Mouse (Mus musculus) Patski (cell line): ENCODE results near the gene Gsk3a. TPM values are rescaled to one million over a fixed set of nuclear protein-coding genes. Genes with fewer than 3 reads are reported as not detected.

Experiments used
- ATAC-seq: fragments of 100-300 bp; one replicate; pipeline ENCODE4 v1.8.0; 2021
- CTCF ChIA-PET: fragments of 350-600 bp; sonication (Branson Sonifier 250); formaldehyde crosslinking; loops from one replicate; lab custom pipeline; 2022; ENCODE audit warnings: inconsistent platforms; lab: Charles Lee
- POLR2A ChIA-PET: fragments of 350-600 bp; sonication (Branson Sonifier 250); formaldehyde crosslinking; loops from one replicate; lab custom pipeline; 2022; ENCODE audit warnings: antibody characterized with exemption, inconsistent platforms; lab: Charles Lee
- DNase-seq: peaks from one replicate; pipeline ENCODE4 v3.0.0-alpha.2; 2011; ENCODE audit warnings: low read depth, low spot score
- H3K27me3 ChIP-seq: fragments of 371-371 bp; one replicate; pipeline ENCODE4 v1.5.1; 2021
- CTCF ChIP-seq: fragments of 100-300 bp; IDR thresholded peaks from one replicate; pipeline ENCODE4 v1.5.1; 2021
- in situ Hi-C: fragments of 300-500 bp; cut with MboI; formaldehyde crosslinking; loops from 3 replicates; pipeline ENCODE4 v1.11.1; 2018; ENCODE audit warnings: low pct_unique_long_range_greater_than_20kb, mixed read lengths
- polyA plus RNA-seq: library from polyadenylated mRNA; unstranded; gene quantifications from one replicate; pipeline ENCODE4 v1.2.3, GENCODE M21; 2021

The Gsk3a gene
- polyA plus RNA-seq, 1 experiment from 2014 or later, result 93.7 TPM

DNA sequence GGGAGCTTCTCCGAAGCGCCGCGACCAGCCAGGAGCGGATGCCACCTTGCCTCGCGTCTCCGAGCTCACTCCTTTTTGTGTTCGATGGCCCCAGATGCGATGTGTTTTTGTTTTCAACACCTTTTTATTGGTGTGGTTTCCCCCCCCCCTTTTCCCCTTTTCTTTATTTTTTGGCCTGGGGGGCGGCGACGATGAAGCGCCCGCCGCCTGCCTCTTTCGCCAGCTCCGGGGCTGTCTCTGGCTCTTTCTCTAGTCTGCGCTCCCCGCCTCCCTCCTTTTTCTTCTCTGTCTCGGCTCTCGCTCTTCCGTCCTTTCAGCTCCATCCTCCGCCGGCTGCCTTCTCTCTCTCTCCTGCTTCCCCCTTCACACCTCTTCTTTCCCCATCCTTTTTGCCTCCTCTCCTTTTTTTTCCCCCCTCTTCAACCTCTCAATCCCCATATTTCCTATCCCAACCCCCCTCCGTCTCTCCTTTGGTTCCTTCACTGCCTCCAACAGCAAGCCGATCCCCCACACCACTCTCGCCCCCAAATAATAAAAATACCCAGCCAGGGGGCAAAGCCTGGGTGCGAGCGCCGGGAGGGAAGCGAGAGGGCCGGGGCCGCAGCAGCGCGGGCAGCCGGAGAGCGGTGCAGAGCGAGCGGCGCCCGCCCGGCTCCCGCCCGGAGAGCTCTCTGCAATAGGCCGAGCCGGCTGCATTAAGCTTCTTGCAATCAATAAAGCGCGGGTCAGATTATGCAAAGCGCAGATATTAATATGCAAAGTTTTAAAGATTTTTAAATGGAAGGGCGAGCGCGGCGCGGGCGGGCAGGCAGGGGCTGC is 58.7 kb downstream of the Gsk3a start:
- POLR2A ChIA-PET, result interaction anchor here (0.8 kb wide), 1 partner anchor 10 kb away, joined by 4 read pairs; no protein-coding TSS in a partner anchor
- DNase-seq (no peak), ATAC-seq (peak; percentile 72)
- in situ Hi-C loops, result loop anchor here (25.0 kb wide), 1 partner anchor 408 kb away; no protein-coding TSS in a partner anchor
- CTCF ChIA-PET, result interaction anchor here (0.6 to 1.6 kb wide), 2 partner anchors 9 to 73 kb away, joined by 3 to 10 read pairs; no protein-coding TSS in a partner anchor
- H3K27me3 ChIP-seq, result peaks cover 63% of the 10 kb centered on the region
- no peak for TF ChIP-seq CTCF

DNA sequence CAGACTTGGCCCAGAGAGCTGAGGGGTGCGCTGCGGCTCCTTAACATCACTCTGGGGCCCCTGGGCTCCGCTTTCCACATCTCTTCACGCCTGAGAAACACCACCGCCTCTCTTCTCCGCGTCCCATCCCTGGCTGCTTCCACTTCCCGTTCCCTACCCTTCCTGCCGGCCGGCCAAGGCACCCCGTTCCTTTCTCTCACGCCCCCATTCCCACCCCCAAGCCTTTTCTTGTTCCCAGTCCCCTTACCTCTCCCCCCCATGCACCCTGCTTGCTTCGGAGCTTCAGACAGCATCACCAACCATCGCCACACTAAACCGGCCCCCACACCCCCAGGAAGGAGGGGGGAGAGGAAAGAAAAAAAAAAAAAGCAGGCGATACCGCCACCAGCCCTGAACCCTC is 59.3 kb downstream of the Gsk3a start:
- in situ Hi-C loops, result loop anchor here (25.0 kb wide), 1 partner anchor 409 kb away; no protein-coding TSS in a partner anchor
- TF ChIP-seq CTCF, result no peak
- DNase-seq (no peak), ATAC-seq (no peak)
- H3K27me3 ChIP-seq, result peaks cover 66% of the 10 kb centered on the region
- CTCF ChIA-PET, result interaction anchor here (1.6 kb wide), 1 partner anchor 9 kb away, joined by 10 read pairs; no protein-coding TSS in a partner anchor
- POLR2A ChIA-PET, result interaction anchor here (0.8 kb wide), 1 partner anchor 9 kb away, joined by 4 read pairs; no protein-coding TSS in a partner anchor

Other genes starting within 250 kb of the Gsk3a start
- 0.05 TPM for gene Atp1a3, start 231.9 kb downstream of the Gsk3a start, polyA plus RNA-seq
- gene Grik5, start 165.5 kb downstream of the Gsk3a start, polyA plus RNA-seq, result 49.5 TPM
- 30.0 TPM for gene Zfp574, start 165.3 kb downstream of the Gsk3a start, polyA plus RNA-seq
- 0.09 TPM for gene Pou2f2, start 58.1 kb downstream of the Gsk3a start, polyA plus RNA-seq
- gene Dedd2, start 17.2 kb downstream of the Gsk3a start, polyA plus RNA-seq, result 18.1 TPM
- gene Zfp526, start 16.4 kb downstream of the Gsk3a start, polyA plus RNA-seq, result 7.6 TPM
- gene Erf, start 12.9 kb upstream of the Gsk3a start, polyA plus RNA-seq, result 45.9 TPM
- gene Cic, start 29.9 kb upstream of the Gsk3a start, polyA plus RNA-seq, result 138 TPM
- gene Pafah1b3, start 60.1 kb upstream of the Gsk3a start, polyA plus RNA-seq, result 157 TPM
- 0.18 TPM for gene Prr19, start 63.6 kb upstream of the Gsk3a start, polyA plus RNA-seq
- 1.7 TPM for gene Tmem145, start 68.3 kb upstream of the Gsk3a start, polyA plus RNA-seq
- gene Megf8, start 79.3 kb upstream of the Gsk3a start, polyA plus RNA-seq, result 105 TPM
- gene Cnfn, start 131.9 kb upstream of the Gsk3a start, polyA plus RNA-seq, result not detected
- 13.2 TPM for gene Lipe, start 160.9 kb upstream of the Gsk3a start, polyA plus RNA-seq
- 0.10 TPM for gene Cxcl17, start 175.0 kb upstream of the Gsk3a start, polyA plus RNA-seq
- gene Ceacam1, start 239.8 kb upstream of the Gsk3a start, polyA plus RNA-seq, result 1.2 TPM